Mouse (Mus musculus) hindbrain, embryonic 11.5 days (tissue): ENCODE results near the gene Ppil2. TPM values are rescaled to one million over a fixed set of nuclear protein-coding genes. Genes with fewer than 3 reads are reported as not detected.

Source experiments
- ATAC-seq: fragments of 200-750 bp; cut with Nextera tagmentation; 2 replicates; pipeline ENCODE4 v1.8.0; 2017; ENCODE audit warnings: mild to moderate bottlenecking, moderate TSS enrichment, moderate library complexity; ENCODE audit not compliant: low FRiP score
- DNase-seq: peaks from one replicate; pipeline ENCODE4 v3.0.0-alpha.2; 2015; ENCODE audit warnings: low spot score
- H3K27ac ChIP-seq: fragments of 300-500 bp; sonication (generic); 2 replicates; pipeline ENCODE4 v1.5.1; 2014; ENCODE audit warnings: mild to moderate bottlenecking, low read depth, low read length
- H3K27me3 ChIP-seq: fragments of 300-500 bp; sonication (generic); 2 replicates; pipeline ENCODE4 v1.6.1; 2014; ENCODE audit warnings: mild to moderate bottlenecking, low read length, moderate library complexity, mixed read lengths; ENCODE audit not compliant: control insufficient read depth, insufficient read depth
- H3K36me3 ChIP-seq: fragments of 300-500 bp; sonication (generic); 2 replicates; pipeline ENCODE4 v1.6.1; 2014; ENCODE audit warnings: mild to moderate bottlenecking, low read length, moderate library complexity, mixed read lengths; ENCODE audit not compliant: control insufficient read depth, insufficient read depth
- H3K4me1 ChIP-seq: fragments of 300-500 bp; sonication (generic); replicated peaks from 2 replicates; pipeline ENCODE4 v1.6.1; 2014; ENCODE audit warnings: low read length, mixed read lengths; ENCODE audit not compliant: control insufficient read depth, insufficient read depth
- H3K4me2 ChIP-seq: fragments of 300-500 bp; sonication (generic); replicated peaks from 2 replicates; pipeline ENCODE4 v1.6.1; 2014; ENCODE audit warnings: mild to moderate bottlenecking, low read depth, low read length
- H3K4me3 ChIP-seq: fragments of 300-500 bp; sonication (generic); 2 replicates; pipeline ENCODE4 v1.5.1; 2014; ENCODE audit warnings: low read depth, low read length
- H3K9ac ChIP-seq: fragments of 300-500 bp; sonication (generic); 2 replicates; pipeline ENCODE4 v1.6.1; 2014; ENCODE audit warnings: low read depth, low read length
- H3K9me3 ChIP-seq: fragments of 300-500 bp; sonication (generic); 2 replicates; pipeline ENCODE4 v1.6.1; 2016; ENCODE audit warnings: low read length; ENCODE audit not compliant: control insufficient read depth
- WGBS: fragments of 180-500 bp; shearing (Covaris S2); extraction: QIAGEN DNeasy Blood & Tissue Kit; methylation state at CpG from one replicate; pipeline ENCODE4 v1.1.7; 2014; 5-methylcytosine and 5-hydroxymethylcytosine counted together
- polyA plus RNA-seq: library from polyadenylated mRNA; unstranded; fragments of >200 nt; fragmentation: Nextera tagmentation; extraction: Ambion mirVana; gene quantifications from 2 replicates; pipeline ENCODE4 v1.2.1, GENCODE M21; 2014

Ppil2 gene
- polyA plus RNA-seq, 1 experiment from 2014 or later: 154 TPM

DNA sequence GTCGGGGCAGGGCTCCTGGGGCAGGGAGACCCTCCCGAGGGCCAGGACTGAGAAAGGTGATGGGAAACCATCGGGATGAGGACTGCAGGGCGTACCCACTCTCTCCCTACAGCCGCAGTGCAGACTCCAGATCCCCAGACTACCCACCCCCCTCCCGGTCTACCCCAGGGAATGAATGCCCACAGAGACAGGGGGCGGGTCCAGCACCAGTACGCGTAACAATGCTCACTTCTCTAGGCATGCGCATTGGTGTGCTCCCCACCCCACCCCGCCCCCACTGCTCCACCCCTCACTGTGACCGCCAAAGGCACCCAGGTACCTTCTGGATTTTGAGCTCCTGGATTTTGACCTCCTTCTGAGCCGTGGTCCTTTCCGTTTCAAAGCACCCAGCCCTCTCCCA lies 10.5 kb upstream of the Ppil2 start:
- H3K27me3 ChIP-seq: no peaks in the 10 kb centered on the region
- DNase-seq: peak; percentile 14
- no peak overlapping the region for H3K4me3 ChIP-seq
- no peak for ATAC-seq
- no peak overlapping the region for H3K9ac ChIP-seq
- H3K4me1 ChIP-seq: no peaks in the 10 kb centered on the region; the same call in none of the 2 replicates
- WGBS: 45% methylated on average over 14 of the region's 14 CpGs
- H3K9me3 ChIP-seq: no peaks in the 10 kb centered on the region
- peaks cover 4% of the 10 kb centered on the region for H3K36me3 ChIP-seq
- H3K27ac ChIP-seq: 0 out of 2 replicates have a peak overlapping the region, but pooled peaks have one; percentile 7
- H3K4me2 ChIP-seq: no peak overlapping the region

DNA sequence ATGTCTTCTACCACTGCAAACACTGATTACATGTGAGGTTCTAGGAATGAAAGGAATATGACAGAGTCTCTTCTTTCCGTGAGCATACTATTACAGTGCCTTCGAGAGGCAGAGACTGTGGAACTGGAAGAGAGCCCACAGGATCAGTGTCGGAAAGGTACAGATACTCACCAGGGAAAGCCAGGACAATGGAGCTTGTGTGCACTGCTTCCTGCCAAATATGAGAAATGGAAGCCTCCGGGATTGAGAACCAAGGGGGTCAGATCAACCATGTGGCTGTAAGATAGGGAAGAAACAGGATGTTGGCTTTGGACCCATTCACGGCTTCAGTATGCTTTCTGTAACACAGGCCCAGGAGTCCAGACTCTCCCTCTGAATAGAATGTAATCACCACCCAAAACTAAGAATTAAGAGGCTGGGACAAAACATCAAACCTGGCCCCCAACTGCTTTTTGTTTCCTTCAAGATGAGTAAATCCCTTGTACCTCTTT lies 6.3 kb upstream of the Ppil2 start:
- WGBS: 90% methylated on average over 5 of the region's 5 CpGs
- ATAC-seq (no peak), DNase-seq (no peak)
- H3K9ac ChIP-seq: no peak overlapping the region
- no peaks in the 10 kb centered on the region for H3K4me1 ChIP-seq
- no peak overlapping the region for H3K4me3 ChIP-seq
- H3K36me3 ChIP-seq: peaks cover 11% of the 10 kb centered on the region
- H3K9me3 ChIP-seq: no peaks in the 10 kb centered on the region
- no peak overlapping the region for H3K4me2 ChIP-seq
- H3K27ac ChIP-seq: no peak overlapping the region
- no peaks in the 10 kb centered on the region for H3K27me3 ChIP-seq

DNA sequence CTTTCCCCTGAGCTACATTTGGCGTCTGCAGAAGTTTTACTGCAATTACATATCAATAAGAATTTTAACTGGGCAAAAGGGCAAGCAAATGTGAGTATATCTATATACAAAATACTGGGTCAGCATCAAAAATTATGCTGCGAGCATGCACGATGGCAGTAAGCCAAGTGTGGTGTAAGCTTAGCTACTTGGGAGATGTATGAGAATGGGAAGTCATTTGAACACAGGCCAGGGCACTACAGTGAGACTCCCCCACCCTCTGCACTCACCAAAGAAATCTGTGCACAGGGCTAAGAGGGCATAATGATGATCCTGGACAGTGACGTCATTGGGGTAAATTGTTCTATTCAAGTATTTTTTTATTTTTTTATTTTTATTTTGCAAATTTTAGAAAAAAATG lies 6.5 kb downstream of the Ppil2 start:
- no peak for DNase-seq
- H3K9me3 ChIP-seq: no peaks in the 10 kb centered on the region
- H3K4me3 ChIP-seq: no peak overlapping the region
- H3K27ac ChIP-seq: no peak overlapping the region
- no peaks in the 10 kb centered on the region for H3K27me3 ChIP-seq
- H3K4me1 ChIP-seq: no peaks in the 10 kb centered on the region
- H3K36me3 ChIP-seq: peaks cover 9% of the 10 kb centered on the region; the same call in 1 of the 2 replicates
- no peak for ATAC-seq
- no peak overlapping the region for H3K9ac ChIP-seq
- WGBS: 93% methylated on average over 4 of the region's 4 CpGs
- H3K4me2 ChIP-seq: no peak overlapping the region

DNA sequence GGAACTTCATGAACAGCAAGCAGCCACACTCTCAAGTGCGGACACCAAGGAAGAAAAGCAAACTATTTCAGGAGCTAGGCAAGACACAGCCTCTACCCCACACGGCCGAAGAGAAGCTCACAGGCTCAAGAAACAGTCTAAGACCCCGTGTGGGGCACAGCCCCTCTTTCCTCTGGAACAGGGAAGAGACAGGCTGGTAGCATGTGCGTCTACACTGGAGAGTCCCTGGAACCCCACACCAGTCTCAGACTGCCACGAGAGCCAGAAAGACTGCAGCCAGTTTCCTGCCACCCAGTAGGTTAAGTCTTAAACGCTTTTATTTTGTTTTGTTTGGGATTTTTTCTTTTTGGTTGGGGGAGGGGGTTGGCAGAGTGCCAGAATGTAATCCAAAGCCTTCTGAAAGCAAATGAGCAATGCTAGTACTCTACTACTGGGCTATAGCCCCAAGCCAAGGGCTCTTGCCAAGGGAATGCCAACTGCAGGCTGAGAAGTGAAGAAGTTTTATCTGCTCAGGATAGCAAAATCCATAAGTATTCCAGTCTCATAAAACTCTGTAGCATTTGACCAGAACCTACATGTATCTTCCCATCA lies 8.3 kb downstream of the Ppil2 start:
- DNase-seq: no peak
- H3K27me3 ChIP-seq: no peaks in the 10 kb centered on the region
- ATAC-seq: no peak
- H3K4me2 ChIP-seq: no peak overlapping the region
- no peaks in the 10 kb centered on the region for H3K4me1 ChIP-seq
- WGBS: 86% methylated on average over 7 of the region's 7 CpGs
- no peak overlapping the region for H3K27ac ChIP-seq
- H3K9me3 ChIP-seq: no peaks in the 10 kb centered on the region
- peaks cover 10% of the 10 kb centered on the region; the same call in 1 of the 2 replicates for H3K36me3 ChIP-seq
- H3K9ac ChIP-seq: no peak overlapping the region
- no peak overlapping the region for H3K4me3 ChIP-seq

DNA sequence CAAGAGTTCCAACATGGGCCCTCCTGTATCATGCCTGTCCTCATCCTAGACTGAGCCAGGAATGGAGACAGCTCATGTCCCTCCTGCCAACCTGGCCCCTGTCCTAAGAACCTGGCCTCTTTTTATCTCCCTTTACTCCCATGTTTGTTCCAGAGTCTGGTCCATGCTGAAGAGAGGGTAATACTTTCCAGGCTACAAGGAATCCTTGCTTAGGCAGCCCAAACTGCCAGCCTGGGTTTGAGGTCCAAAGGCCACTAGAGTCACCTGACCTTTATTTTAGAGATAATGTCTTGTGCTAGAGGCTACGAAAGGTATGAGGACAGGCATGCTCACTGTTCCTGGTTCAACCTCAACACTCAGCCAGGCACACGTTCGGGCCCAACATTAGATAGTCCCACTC lies 14.1 kb downstream of the Ppil2 start:
- H3K4me2 ChIP-seq: no peak overlapping the region
- WGBS: 98% methylated on average over 3 of the region's 3 CpGs
- H3K27me3 ChIP-seq: no peaks in the 10 kb centered on the region
- H3K9ac ChIP-seq: no peak overlapping the region
- peaks cover 23% of the 10 kb centered on the region for H3K36me3 ChIP-seq
- H3K4me1 ChIP-seq: no peaks in the 10 kb centered on the region
- ATAC-seq: no peak
- no peak for DNase-seq
- no peak overlapping the region for H3K27ac ChIP-seq
- no peak overlapping the region for H3K4me3 ChIP-seq
- H3K9me3 ChIP-seq: no peaks in the 10 kb centered on the region

DNA sequence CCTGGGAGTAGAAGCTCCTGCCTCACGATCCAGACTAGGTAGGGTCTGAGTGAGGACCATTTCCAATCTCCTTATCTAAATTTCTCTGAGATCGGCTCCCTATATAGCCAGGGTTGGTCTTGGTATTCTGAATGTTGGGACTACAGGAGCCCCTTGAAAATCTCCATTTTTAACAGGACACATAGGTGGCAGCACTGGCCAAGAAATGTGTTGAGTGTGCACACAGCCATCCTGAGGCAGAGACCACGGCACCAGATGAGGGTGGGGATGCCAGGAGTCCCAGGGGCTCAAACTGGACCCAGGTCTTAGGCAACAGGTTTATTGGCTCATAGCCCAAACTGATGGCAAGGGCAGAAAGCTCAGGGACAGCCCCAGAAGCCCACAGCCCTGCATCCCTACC lies 22.7 kb downstream of the Ppil2 start:
- Histone ChIP-seq H3K27ac (no peak overlapping the region), H3K4me1 (no peaks in the 10 kb centered on the region), H3K36me3 (peaks cover 14% of the 10 kb centered on the region; the same call in 1 of the 2 replicates), H3K4me3 (no peak overlapping the region), H3K4me2 (no peak overlapping the region), H3K9me3 (no peaks in the 10 kb centered on the region), H3K27me3 (no peaks in the 10 kb centered on the region), H3K9ac (no peak overlapping the region)
- DNase-seq: no peak
- 81% methylated on average over 3 of the region's 3 CpGs for WGBS
- ATAC-seq: no peak

DNA sequence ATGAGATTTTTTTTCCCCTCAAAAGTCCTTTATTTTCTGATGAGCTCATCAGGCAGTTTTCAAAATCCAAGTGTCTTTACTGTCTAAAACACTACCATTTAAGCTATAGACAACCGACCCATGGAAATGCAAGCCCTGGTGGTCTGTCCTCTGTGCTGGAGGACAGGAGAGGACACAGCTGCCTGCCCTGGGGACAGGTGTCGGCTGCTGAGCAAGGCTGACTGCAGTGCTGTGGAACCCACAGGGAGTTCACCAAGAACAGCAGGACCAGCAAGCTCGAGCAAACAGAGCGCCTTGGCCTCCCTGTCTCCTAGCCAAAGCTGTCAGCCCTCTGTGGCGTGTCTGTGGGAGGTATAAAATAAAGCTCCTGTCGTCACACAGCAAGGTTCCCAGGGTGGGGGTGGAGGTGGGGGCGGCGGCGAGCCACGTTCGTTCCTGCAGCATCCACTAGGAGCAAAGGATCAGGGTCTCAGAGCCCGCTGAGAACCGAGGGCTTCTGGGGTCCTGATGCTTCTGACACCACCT lies 24.3 kb downstream of the Ppil2 start:
- H3K36me3 ChIP-seq: peaks cover 8% of the 10 kb centered on the region; the same call in 1 of the 2 replicates
- H3K4me1 ChIP-seq: no peaks in the 10 kb centered on the region
- no peak overlapping the region for H3K4me3 ChIP-seq
- H3K27me3 ChIP-seq: no peaks in the 10 kb centered on the region
- WGBS: 79% methylated on average over 13 of the region's 13 CpGs
- H3K27ac ChIP-seq: no peak overlapping the region
- H3K9ac ChIP-seq: no peak overlapping the region
- DNase-seq: no peak
- H3K9me3 ChIP-seq: no peaks in the 10 kb centered on the region
- H3K4me2 ChIP-seq: no peak overlapping the region
- ATAC-seq: no peak

DNA sequence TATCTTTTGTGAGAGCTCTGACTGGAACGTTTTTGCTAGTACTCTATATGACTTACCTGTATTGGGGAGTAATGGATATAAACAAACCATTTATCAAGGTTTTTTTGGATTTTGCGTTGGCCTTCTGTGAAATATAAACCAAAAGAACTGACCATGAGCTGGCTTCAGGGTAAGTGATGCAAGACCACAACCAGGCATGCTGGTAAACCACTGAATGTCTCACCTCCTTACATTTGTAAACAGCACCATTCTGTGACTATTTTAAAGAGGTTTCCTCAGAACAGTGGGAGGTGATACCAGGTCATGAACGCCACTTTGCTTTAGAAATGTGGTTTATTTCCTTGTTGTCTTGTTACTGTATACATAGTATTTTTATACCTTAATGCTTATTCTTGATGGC lies 24.8 kb downstream of the Ppil2 start:
- no peaks in the 10 kb centered on the region for H3K27me3 ChIP-seq
- H3K4me1 ChIP-seq: no peaks in the 10 kb centered on the region
- DNase-seq: no peak
- WGBS: 89% methylated on average over 3 of the region's 3 CpGs
- no peak overlapping the region for H3K4me2 ChIP-seq
- no peak for ATAC-seq
- no peak overlapping the region for H3K27ac ChIP-seq
- no peak overlapping the region for H3K4me3 ChIP-seq
- peaks cover 8% of the 10 kb centered on the region; the same call in 1 of the 2 replicates for H3K36me3 ChIP-seq
- no peaks in the 10 kb centered on the region for H3K9me3 ChIP-seq
- no peak overlapping the region for H3K9ac ChIP-seq

DNA sequence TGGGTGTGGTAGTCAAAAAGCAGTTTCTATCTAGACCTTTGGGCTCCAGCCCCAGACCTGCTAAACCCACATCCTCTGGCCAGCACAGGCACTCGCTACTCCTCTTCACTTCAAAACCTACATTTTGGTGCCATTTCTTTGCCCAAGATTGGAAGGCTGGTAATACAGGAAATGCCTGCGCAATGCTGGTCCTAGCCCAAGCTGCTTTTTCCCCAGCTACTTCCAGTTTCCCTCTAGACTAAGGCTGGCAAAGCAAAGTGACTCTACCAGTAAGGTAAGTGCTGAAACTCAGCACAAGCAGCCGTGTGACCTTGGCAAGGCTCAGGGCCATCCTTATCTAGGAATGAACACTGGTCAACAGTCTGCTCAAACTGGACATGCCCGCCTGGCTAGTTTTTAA lies 25.4 kb downstream of the Ppil2 start:
- Histone ChIP-seq H3K36me3 (0 out of 2 replicates have a peak, but pooled peaks cover 6% of the 10 kb centered on the region), H3K27me3 (no peaks in the 10 kb centered on the region), H3K27ac (no peak overlapping the region), H3K4me2 (no peak overlapping the region), H3K9me3 (no peaks in the 10 kb centered on the region), H3K4me3 (no peak overlapping the region), H3K9ac (no peak overlapping the region), H3K4me1 (no peaks in the 10 kb centered on the region)
- DNase-seq: no peak
- WGBS: 93% methylated on average over 4 of the region's 4 CpGs
- ATAC-seq: no peak
